Mouse (Mus musculus): ENCODE data around the gene Adap1.

Adap1 gene

GRCm38 (mm10) chr5:139316982-139317675 lies 8.3 kb downstream of the Adap1 start:
- no peak for TF ChIP-seq GATA4 (IDR thresholded peaks at IDR 0.05; ENCODE audit: insufficient replicate concordance, low read length)

DNA sequence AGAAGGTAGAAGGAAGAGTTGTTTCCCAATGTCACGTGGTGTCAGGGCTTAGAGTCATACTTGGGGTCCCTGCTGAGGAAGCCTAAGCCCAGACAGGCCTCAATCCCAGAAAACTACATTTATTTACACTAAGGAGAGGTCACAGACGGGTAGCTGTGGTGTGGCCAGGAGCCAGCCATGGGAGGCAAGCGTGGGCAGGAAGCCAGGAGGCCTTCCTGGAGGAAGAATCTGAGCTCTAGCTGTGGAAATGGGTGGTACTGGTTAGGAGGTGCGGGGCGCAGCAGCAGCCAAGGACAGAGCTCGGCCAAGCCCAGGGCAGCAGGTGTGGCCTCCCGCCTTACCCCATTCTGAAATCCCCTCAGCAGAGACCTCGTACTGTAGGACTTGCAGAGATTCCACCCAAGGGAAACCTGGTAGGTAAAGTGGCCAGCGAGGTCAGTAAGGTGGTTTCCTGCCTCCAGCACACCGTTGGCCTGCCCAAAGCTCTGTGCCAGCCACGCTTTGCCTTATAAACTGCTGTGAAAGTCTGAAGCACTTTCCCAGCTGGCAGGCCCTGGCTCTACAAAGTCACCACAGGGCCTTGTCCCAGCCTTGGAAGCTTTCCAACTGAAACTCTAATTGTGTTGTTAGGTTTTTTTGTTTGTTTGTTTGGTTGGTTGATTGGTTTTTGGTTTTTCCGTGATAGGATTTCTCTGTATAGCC lies 10.3 kb downstream of the Adap1 start:
- TF ChIP-seq GATA4 (IDR thresholded peaks at IDR 0.05; ENCODE audit: insufficient replicate concordance, low read length), result no peak

DNA sequence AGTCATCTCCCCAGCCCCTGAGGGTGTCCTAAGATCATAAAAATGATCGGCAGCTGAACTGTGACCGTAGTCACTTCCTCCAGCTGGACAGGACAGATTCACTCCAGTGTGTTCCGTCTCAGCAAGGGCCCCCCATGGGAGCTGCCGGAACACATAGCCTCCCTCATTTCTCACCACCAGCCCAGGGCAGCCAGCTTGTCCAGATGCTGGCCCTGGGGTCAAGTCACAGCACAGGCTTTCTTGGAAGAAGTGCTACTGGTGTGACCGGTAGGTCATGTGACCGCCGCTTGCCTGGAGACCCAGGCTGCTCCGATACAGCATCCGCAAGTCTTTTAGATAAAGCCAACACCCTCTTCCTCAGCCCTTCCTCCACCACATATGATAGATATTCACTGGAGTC lies 11.9 kb downstream of the Adap1 start:
- no peak for TF ChIP-seq GATA4 (IDR thresholded peaks at IDR 0.05; ENCODE audit: insufficient replicate concordance, low read length)

GRCm38 (mm10) chr5:139311822-139312221 lies 13.6 kb downstream of the Adap1 start:
- no peak for TF ChIP-seq GATA4 (IDR thresholded peaks at IDR 0.05; ENCODE audit: insufficient replicate concordance, low read length)

- no peak for TF ChIP-seq GATA4 (IDR thresholded peaks at IDR 0.05; ENCODE audit: insufficient replicate concordance, low read length)
Measured at GRCm38 (mm10) chr5:139310477-139310876, 14.9 kb downstream of the Adap1 start.

DNA sequence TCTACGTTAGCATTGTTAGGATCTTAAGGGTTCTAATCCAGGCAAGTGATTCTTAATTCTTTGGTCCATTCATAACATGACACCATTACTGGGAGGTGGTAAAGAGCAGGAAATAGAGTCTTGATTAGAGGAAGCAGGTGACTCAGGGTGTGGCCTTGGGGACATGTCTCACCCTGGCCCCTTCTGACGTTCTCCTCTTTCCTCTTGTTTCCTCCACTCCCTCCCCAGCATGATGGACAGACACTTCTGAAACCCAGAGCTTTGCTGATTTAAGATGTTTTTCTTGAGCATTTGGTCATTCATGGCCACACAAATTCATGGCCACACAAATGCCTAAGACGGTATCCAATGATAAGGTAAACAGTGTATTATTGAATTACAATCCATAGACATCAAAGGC lies 15.5 kb downstream of the Adap1 start:
- no peak for TF ChIP-seq GATA4 (IDR thresholded peaks at IDR 0.05; ENCODE audit: insufficient replicate concordance, low read length)

DNA sequence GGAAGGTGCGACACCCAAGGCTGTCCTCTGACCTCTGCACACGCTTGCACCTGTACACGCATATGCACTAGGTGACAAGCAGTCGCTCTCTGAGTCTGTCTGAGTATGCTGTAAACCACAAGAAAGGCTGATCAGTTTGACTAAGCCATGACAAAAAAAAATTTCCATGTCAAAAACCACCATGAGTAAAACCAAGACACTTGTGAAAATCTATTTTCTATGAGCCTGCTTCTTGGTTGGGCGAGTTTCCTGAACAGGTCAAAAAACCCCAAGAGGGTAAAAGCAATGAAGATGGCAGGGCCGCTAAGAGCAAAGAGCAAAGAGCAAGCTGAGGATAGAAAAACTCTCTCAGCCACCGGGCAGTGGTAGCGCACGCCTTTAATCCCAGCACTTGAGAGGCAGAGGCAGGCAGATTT lies 21.8 kb downstream of the Adap1 start:
- TF ChIP-seq GATA4 (IDR thresholded peaks at IDR 0.05; ENCODE audit: insufficient replicate concordance, low read length), result no peak

DNA sequence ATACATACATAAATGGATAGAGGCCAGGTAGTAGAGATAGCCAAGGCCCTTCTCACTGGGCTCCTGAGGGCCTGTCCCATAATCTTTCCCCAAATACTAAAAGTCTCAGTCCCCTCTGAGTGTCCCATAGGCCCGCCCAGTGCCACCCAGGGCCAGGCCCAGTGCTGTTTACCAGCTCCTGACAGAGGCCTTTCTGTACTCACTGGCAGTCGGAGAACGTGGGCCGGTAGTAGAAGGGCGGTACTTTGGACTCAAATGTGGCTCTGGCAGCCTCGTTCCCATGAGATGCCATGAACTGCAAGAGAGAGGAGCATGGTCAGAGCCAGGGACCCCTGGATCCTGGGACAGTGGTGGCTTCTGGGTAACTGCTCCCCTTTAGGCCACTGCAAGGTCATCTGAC lies 23.3 kb downstream of the Adap1 start:
- TF ChIP-seq GATA4 (IDR thresholded peaks at IDR 0.05; ENCODE audit: insufficient replicate concordance, low read length), result no peak

GRCm38 (mm10) chr5:139297745-139298144 lies 27.7 kb downstream of the Adap1 start:
- TF ChIP-seq GATA4 (IDR thresholded peaks at IDR 0.05; ENCODE audit: insufficient replicate concordance, low read length), result no peak

DNA sequence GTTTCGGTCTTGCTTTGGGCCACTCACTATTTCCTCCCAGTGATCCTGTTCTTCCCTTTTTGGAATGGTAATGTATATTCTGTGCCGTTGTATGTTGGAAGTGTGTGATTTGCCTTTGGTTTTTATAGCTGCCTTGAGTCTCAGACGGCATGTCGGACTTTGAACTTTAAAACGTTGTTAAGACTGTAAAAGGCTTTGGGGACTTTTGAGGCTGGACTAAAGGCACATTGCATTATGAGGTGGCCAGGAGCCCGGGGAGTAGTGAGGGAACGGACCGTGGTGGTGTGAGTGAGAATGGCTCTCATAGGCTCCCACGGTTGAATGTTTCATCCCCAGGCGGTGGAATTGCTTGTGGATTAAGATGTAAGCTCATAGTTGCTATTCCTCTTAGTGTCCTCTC lies 28.3 kb downstream of the Adap1 start:
- no peak for TF ChIP-seq GATA4 (IDR thresholded peaks at IDR 0.05; ENCODE audit: insufficient replicate concordance, low read length)

DNA sequence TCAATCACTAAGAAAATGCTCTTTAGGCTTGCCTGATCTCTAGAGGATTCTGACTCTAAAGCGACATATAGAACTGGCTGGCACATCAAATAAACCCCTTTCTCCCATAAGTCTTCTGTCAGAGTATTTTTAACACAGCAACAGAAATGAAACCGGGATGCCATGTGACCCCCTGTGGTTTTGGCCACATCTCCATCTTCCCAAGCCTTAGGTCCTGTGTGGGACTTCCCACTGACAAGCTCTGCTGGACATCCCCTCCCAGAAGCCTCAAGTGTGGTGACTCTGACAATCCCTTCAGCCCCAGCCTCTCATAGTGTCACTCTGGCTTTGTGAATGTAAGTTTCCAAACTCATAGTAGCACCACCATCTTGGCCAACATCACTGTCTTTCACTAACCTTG lies 31.3 kb downstream of the Adap1 start:
- TF ChIP-seq GATA4 (IDR thresholded peaks at IDR 0.05; ENCODE audit: insufficient replicate concordance, low read length), result no peak

GRCm38 (mm10) chr5:139291811-139292560 lies 33.4 kb downstream of the Adap1 start:
- no peak for TF ChIP-seq GATA4 (IDR thresholded peaks at IDR 0.05; ENCODE audit: insufficient replicate concordance, low read length)

DNA sequence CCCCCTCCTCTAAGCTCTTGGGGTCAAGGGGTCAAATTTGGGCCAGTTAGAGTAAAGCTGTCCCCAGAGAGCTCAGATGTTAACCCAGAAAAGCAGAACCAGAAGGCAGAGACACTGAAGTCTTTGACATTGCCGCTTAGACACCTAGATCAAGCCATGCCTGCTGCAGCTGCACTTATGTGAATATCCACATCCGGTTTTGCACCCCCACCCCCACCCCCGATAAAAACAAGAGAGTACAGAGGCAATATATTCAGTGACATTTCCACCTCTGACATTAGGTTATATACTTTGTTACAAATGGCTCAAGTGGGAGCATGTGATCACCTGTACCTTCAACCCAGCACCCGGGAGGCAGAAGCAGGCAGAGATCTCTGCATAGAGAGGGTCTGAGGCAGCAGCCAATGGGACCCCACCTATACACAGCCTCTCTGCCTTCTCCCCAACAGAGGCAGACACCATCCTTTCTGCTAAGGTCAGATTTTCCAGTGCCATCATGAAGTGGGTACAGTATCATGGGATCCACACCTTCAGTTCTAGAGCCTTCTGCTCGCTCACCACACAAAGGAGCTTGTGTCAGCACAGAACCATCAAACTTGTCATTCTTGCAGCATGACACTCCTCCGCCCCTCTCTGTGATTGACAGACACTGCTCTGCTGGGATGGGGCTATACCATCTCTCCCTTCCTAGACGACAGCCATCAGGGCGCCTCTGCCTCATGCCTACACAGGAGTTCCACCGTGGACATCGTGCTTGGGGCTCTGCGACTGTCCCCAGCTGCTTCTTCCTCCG lies 34.8 kb downstream of the Adap1 start:
- no peak for TF ChIP-seq GATA4 (IDR thresholded peaks at IDR 0.05; ENCODE audit: insufficient replicate concordance, low read length)

DNA sequence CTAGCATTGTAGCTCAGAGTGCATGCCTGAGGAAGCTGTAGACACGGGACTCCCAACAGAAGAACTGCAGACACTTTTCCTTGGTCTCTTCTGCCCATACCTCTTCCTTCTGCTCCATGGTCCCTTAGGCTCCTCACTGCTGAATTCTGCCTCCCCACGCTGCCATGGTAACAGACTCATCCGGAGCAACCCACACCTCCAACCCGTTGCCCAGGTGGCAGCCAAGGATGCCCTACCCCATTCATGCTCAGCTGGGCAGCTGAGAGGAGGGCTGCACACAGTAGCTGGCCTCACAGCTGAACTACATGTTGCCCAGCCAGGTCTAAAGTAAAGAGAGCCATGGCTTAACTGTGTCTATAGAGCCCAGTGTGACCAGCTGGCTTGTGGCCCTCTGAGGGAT lies 36.8 kb downstream of the Adap1 start:
- no peak for TF ChIP-seq GATA4 (IDR thresholded peaks at IDR 0.05; ENCODE audit: insufficient replicate concordance, low read length)

GRCm38 (mm10) chr5:139287787-139288186 lies 37.6 kb downstream of the Adap1 start:
- TF ChIP-seq GATA4 (IDR thresholded peaks at IDR 0.05; ENCODE audit: insufficient replicate concordance, low read length), result no peak

Data from liver, adult (tissue).